Mouse (Mus musculus): ENCODE measurements at regions not wholly inside any gene's neighbourhood (a gene's known extent, or its start where the extent isn't known, plus 50 kb on each side); places are given as distances from the start of the nearest gene placed in this dataset.

DNA sequence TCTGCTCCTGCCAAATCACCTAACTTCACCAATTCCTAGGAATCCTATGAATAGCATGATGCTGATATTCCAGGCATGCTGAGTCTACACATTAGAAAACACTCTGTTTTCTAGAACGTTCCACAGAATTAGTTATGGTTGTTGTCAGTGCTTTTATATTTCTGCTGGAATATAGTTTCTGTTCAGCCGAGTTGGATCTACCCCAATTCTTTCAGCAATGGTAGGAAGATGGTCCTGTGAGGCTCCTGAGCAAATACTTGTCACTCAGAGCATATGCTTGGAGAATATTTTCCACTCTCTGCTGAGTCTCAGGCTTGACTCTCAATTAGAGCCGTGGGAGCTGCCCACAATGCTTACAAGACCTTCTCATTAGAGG, 262.3 kb upstream of the Emcn start:
- WGBS, result 79% methylated on average over 3 of the region's 3 CpGs
- Histone ChIP-seq H3K36me3 (ENCODE audit: control insufficient read depth, insufficient read depth, low read length) (no peaks in the 10 kb centered on the region), H3K27me3 (ENCODE audit: control insufficient read depth, insufficient read depth, low read length) (no peaks in the 10 kb centered on the region), H3K79me2 (ENCODE audit: control insufficient read depth, insufficient read depth, low read length) (no peaks in the 10 kb centered on the region), H3K9ac (ENCODE audit: low read depth, low read length) (no peak overlapping the region), H3K4me3 (ENCODE audit: insufficient read depth, low read depth, low read length) (no peak overlapping the region), H3K27ac (replicated peaks; ENCODE audit: insufficient read depth, low read depth, low read length) (no peak overlapping the region), H3K4me1 (ENCODE audit: control insufficient read depth, insufficient read depth, low read length) (no peaks in the 10 kb centered on the region)
- no peak for DNase-seq (ENCODE audit: extremely low read depth, low read depth, low spot score)
- TF ChIP-seq POLR2A (IDR thresholded peaks at IDR 0.05; ENCODE audit: extremely low read depth, insufficient read depth, low read length) (no peak), CTCF (IDR thresholded peaks at IDR 0.05; ENCODE audit: low read depth, low read length) (no peak)

DNA sequence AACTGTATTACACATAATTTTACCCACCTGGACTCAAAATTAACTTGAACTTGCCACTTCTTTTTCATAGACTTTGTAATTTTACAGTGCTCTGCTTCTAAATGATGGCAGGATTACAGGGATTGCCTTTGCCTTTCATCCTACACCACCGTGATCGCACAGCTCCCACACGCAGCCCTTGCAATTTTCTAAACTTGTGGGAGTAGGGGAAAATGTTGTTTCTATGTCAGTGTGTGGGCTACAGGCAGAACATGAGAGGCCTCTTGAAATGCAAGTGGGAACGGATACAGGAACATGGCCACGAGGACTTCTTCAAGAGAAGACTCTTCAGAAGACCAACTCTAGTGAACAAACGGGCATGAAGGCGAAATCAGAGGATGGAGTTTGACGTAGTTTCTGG, 254.0 kb upstream of the Emcn start:
- DNase-seq (ENCODE audit: extremely low read depth, low read depth, low spot score), result no peak
- no peak overlapping the region for H3K9ac ChIP-seq (ENCODE audit: low read depth, low read length)
- H3K4me1 ChIP-seq (ENCODE audit: control insufficient read depth, insufficient read depth, low read length), result no peaks in the 10 kb centered on the region
- WGBS, result 93% methylated on average over 8 of the region's 8 CpGs
- no peaks in the 10 kb centered on the region for H3K27me3 ChIP-seq (ENCODE audit: control insufficient read depth, insufficient read depth, low read length)
- no peaks in the 10 kb centered on the region for H3K79me2 ChIP-seq (ENCODE audit: control insufficient read depth, insufficient read depth, low read length)
- H3K36me3 ChIP-seq (ENCODE audit: control insufficient read depth, insufficient read depth, low read length), result no peaks in the 10 kb centered on the region
- H3K4me3 ChIP-seq (ENCODE audit: insufficient read depth, low read depth, low read length), result no peak overlapping the region
- TF ChIP-seq POLR2A (IDR thresholded peaks at IDR 0.05; ENCODE audit: extremely low read depth, insufficient read depth, low read length) (no peak), CTCF (IDR thresholded peaks at IDR 0.05; ENCODE audit: low read depth, low read length) (no peak)
- H3K27ac ChIP-seq (replicated peaks; ENCODE audit: insufficient read depth, low read depth, low read length), result no peak overlapping the region

GRCm38 (mm10) chr3:137100627-137101404, 240.1 kb upstream of the Emcn start:
- Histone ChIP-seq H3K4me1 (ENCODE audit: control insufficient read depth, insufficient read depth, low read length) (no peaks in the 10 kb centered on the region), H3K27ac (replicated peaks; ENCODE audit: insufficient read depth, low read depth, low read length) (no peak overlapping the region), H3K27me3 (ENCODE audit: control insufficient read depth, insufficient read depth, low read length) (no peaks in the 10 kb centered on the region), H3K36me3 (ENCODE audit: control insufficient read depth, insufficient read depth, low read length) (no peaks in the 10 kb centered on the region), H3K79me2 (ENCODE audit: control insufficient read depth, insufficient read depth, low read length) (no peaks in the 10 kb centered on the region), H3K9ac (ENCODE audit: low read depth, low read length) (no peak overlapping the region), H3K4me3 (ENCODE audit: insufficient read depth, low read depth, low read length) (no peak overlapping the region)
- WGBS, result 58% methylated on average over 4 of the region's 4 CpGs
- no peak for TF ChIP-seq CTCF (IDR thresholded peaks at IDR 0.05; ENCODE audit: low read depth, low read length)
- no peak for TF ChIP-seq POLR2A (IDR thresholded peaks at IDR 0.05; ENCODE audit: extremely low read depth, insufficient read depth, low read length)
- no peak for DNase-seq (ENCODE audit: extremely low read depth, low read depth, low spot score)

DNA sequence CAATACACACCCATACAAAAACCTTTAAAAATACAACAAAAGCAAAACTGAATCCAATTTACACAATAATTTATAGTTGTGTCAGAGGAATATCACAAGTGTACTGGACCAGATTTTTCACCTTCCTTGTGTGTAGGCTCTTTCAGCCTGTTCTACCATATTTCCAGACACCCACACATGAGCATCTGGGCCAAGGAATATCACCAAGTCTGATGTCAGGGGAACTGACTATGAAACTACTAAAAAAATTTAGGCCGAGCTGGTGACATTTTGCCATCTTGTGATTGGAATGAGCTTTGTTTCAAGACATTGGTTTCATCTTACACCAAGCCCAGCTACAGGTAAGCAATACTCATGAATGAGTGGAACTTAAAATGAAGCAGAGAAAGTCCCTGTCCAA, 234.9 kb upstream of the Emcn start:
- no peak overlapping the region for H3K4me3 ChIP-seq (ENCODE audit: insufficient read depth, low read depth, low read length)
- TF ChIP-seq POLR2A (IDR thresholded peaks at IDR 0.05; ENCODE audit: extremely low read depth, insufficient read depth, low read length), result no peak
- TF ChIP-seq CTCF (IDR thresholded peaks at IDR 0.05; ENCODE audit: low read depth, low read length), result no peak
- DNase-seq (ENCODE audit: extremely low read depth, low read depth, low spot score), result no peak
- no peaks in the 10 kb centered on the region for H3K4me1 ChIP-seq (ENCODE audit: control insufficient read depth, insufficient read depth, low read length)
- no peaks in the 10 kb centered on the region for H3K27me3 ChIP-seq (ENCODE audit: control insufficient read depth, insufficient read depth, low read length)
- H3K27ac ChIP-seq (replicated peaks; ENCODE audit: insufficient read depth, low read depth, low read length), result no peak overlapping the region
- 90% methylated on average over 1 of the region's 1 CpGs for WGBS
- no peaks in the 10 kb centered on the region for H3K79me2 ChIP-seq (ENCODE audit: control insufficient read depth, insufficient read depth, low read length)
- H3K36me3 ChIP-seq (ENCODE audit: control insufficient read depth, insufficient read depth, low read length), result no peaks in the 10 kb centered on the region
- no peak overlapping the region for H3K9ac ChIP-seq (ENCODE audit: low read depth, low read length)

GRCm38 (mm10) chr3:137108197-137108596, 232.7 kb upstream of the Emcn start:
- H3K9ac ChIP-seq (ENCODE audit: low read depth, low read length), result no peak overlapping the region
- WGBS, result 93% methylated on average over 2 of the region's 2 CpGs
- no peak overlapping the region for H3K27ac ChIP-seq (replicated peaks; ENCODE audit: insufficient read depth, low read depth, low read length)
- no peaks in the 10 kb centered on the region for H3K27me3 ChIP-seq (ENCODE audit: control insufficient read depth, insufficient read depth, low read length)
- H3K36me3 ChIP-seq (ENCODE audit: control insufficient read depth, insufficient read depth, low read length), result no peaks in the 10 kb centered on the region
- no peaks in the 10 kb centered on the region for H3K79me2 ChIP-seq (ENCODE audit: control insufficient read depth, insufficient read depth, low read length)
- TF ChIP-seq POLR2A (IDR thresholded peaks at IDR 0.05; ENCODE audit: extremely low read depth, insufficient read depth, low read length) (no peak), CTCF (IDR thresholded peaks at IDR 0.05; ENCODE audit: low read depth, low read length) (no peak)
- no peaks in the 10 kb centered on the region for H3K4me1 ChIP-seq (ENCODE audit: control insufficient read depth, insufficient read depth, low read length)
- H3K4me3 ChIP-seq (ENCODE audit: insufficient read depth, low read depth, low read length), result no peak overlapping the region
- DNase-seq (ENCODE audit: extremely low read depth, low read depth, low spot score), result no peak

GRCm38 (mm10) chr3:137109786-137110185, 231.1 kb upstream of the Emcn start:
- Histone ChIP-seq H3K9ac (ENCODE audit: low read depth, low read length) (no peak overlapping the region), H3K27me3 (ENCODE audit: control insufficient read depth, insufficient read depth, low read length) (no peaks in the 10 kb centered on the region), H3K4me3 (ENCODE audit: insufficient read depth, low read depth, low read length) (no peak overlapping the region), H3K4me1 (ENCODE audit: control insufficient read depth, insufficient read depth, low read length) (no peaks in the 10 kb centered on the region), H3K36me3 (ENCODE audit: control insufficient read depth, insufficient read depth, low read length) (no peaks in the 10 kb centered on the region), H3K79me2 (ENCODE audit: control insufficient read depth, insufficient read depth, low read length) (no peaks in the 10 kb centered on the region), H3K27ac (replicated peaks; ENCODE audit: insufficient read depth, low read depth, low read length) (no peak overlapping the region)
- TF ChIP-seq POLR2A (IDR thresholded peaks at IDR 0.05; ENCODE audit: extremely low read depth, insufficient read depth, low read length) (no peak), CTCF (IDR thresholded peaks at IDR 0.05; ENCODE audit: low read depth, low read length) (no peak)
- DNase-seq (ENCODE audit: extremely low read depth, low read depth, low spot score), result no peak
- WGBS, result 88% methylated on average over 9 of the region's 9 CpGs
